Mouse (Mus musculus): Measurements from ENCODE around the gene Glt6d1. TPM values are rescaled to one million over a fixed set of nuclear protein-coding genes. Genes with fewer than 3 reads are reported as not detected.

The Glt6d1 gene
- total and polyA plus RNA-seq, 3 experiments, result not detected

DNA sequence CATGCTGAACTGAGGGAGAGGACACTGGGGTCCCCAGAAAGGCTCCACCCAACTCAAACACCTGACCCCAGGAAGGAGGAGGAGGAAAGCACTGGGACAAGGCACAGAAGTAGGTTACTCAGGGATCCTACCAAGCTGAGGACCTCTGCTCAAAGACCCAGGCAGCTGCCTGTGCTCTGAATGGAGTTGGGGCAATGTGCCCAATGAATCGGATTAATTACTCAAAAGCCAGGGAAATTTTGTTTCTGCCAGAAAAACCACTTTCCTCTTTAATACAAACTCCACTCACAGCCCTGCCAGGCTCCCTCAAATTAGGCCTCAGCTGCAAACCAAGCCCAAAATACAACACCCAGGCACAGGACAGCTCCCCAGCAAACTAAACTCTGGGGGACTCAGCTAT, 27.1 kb upstream of the Glt6d1 start:
- no peaks in the 10 kb centered on the region for H3K4me1 ChIP-seq (ENCODE audit: insufficient read depth, low read depth, low read length)
- no peak for TF ChIP-seq GATA2 (IDR thresholded peaks at IDR 0.05; ENCODE audit: borderline replicate concordance, low read depth, low read length)
- TF ChIP-seq GATA1 (IDR thresholded peaks at IDR 0.05; ENCODE audit: borderline replicate concordance, low read length), result no peak
- no peak for TF ChIP-seq TAL1 (conservative IDR thresholded peaks at IDR 0.05; ENCODE audit: low read depth, low read length)
- no peak for TF ChIP-seq CTCF (IDR thresholded peaks at IDR 0.05; ENCODE audit: low read depth, low read length)
- no peak for TF ChIP-seq POLR2AphosphoS5 (IDR thresholded peaks at IDR 0.05; ENCODE audit: insufficient replicate concordance, low read depth, low read length)
- no peaks in the 10 kb centered on the region for H3K36me3 ChIP-seq (replicated peaks)
- no peaks in the 10 kb centered on the region for H3K9me3 ChIP-seq (replicated peaks)
- H3K27me3 ChIP-seq (ENCODE audit: insufficient read depth, low read length), result peaks cover 12% of the 10 kb centered on the region; the same call in 1 of the 2 replicates
- ATAC-seq (ENCODE audit: extremely low read depth, insufficient number of reproducible peaks, low FRiP score, poor library complexity, severe bottlenecking) (no peak), DNase-seq (ENCODE audit: low spot score) (no peak)
- no peak overlapping the region for H3K4me3 ChIP-seq (ENCODE audit: low read depth, low read length)

- TF ChIP-seq GATA1 (IDR thresholded peaks at IDR 0.05; ENCODE audit: borderline replicate concordance, low read length) (no peak), POLR2AphosphoS5 (IDR thresholded peaks at IDR 0.05; ENCODE audit: insufficient replicate concordance, low read depth, low read length) (no peak), TAL1 (conservative IDR thresholded peaks at IDR 0.05; ENCODE audit: low read depth, low read length) (no peak), CTCF (IDR thresholded peaks at IDR 0.05; ENCODE audit: low read depth, low read length) (no peak), GATA2 (IDR thresholded peaks at IDR 0.05; ENCODE audit: borderline replicate concordance, low read depth, low read length) (no peak)
- no peak for ATAC-seq (ENCODE audit: extremely low read depth, insufficient number of reproducible peaks, low FRiP score, poor library complexity, severe bottlenecking)
- Histone ChIP-seq H3K9me3 (replicated peaks) (no peaks in the 10 kb centered on the region), H3K4me1 (ENCODE audit: insufficient read depth, low read depth, low read length) (no peaks in the 10 kb centered on the region), H3K36me3 (replicated peaks) (no peaks in the 10 kb centered on the region), H3K27me3 (ENCODE audit: insufficient read depth, low read length) (peaks cover 12% of the 10 kb centered on the region), H3K4me3 (ENCODE audit: low read depth, low read length) (no peak overlapping the region)
- DNase-seq (ENCODE audit: low spot score), result no peak
Measured at GRCm38 (mm10) chr2:25842161-25842560, 26.5 kb upstream of the Glt6d1 start.

- H3K36me3 ChIP-seq (replicated peaks), result no peaks in the 10 kb centered on the region
- TF ChIP-seq TAL1 (conservative IDR thresholded peaks at IDR 0.05; ENCODE audit: low read depth, low read length) (no peak), CTCF (IDR thresholded peaks at IDR 0.05; ENCODE audit: low read depth, low read length) (peak; percentile 89)
- ATAC-seq (ENCODE audit: extremely low read depth, insufficient number of reproducible peaks, low FRiP score, poor library complexity, severe bottlenecking) (no peak), DNase-seq (ENCODE audit: low spot score) (peak; percentile 28)
- H3K9me3 ChIP-seq (replicated peaks), result no peaks in the 10 kb centered on the region
- no peaks in the 10 kb centered on the region for H3K4me1 ChIP-seq (ENCODE audit: insufficient read depth, low read depth, low read length)
- peaks cover 16% of the 10 kb centered on the region for H3K27me3 ChIP-seq (ENCODE audit: insufficient read depth, low read length)
- no peak overlapping the region for H3K4me3 ChIP-seq (ENCODE audit: low read depth, low read length)
Measured at GRCm38 (mm10) chr2:25836291-25836690, 20.6 kb upstream of the Glt6d1 start.

DNA sequence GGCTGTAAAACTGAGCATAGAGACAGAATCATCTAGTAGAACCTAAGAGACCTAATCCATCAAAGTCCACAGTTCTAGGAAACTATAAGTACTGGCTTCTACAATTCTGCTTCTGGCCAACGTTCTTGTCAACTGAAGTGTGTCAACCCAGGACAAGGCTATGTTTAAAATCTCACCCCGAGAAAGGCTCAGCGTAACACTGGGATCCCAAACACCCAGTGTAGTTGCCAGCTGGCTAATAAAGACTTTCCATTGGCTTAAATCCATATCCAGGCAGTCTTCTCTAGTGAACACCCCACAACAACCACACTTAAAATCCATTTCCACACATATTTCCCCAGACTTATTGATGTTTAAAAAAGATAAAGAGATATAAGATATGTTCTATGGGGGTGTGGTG, 15.1 kb upstream of the Glt6d1 start:
- peaks cover 10% of the 10 kb centered on the region for H3K27me3 ChIP-seq (ENCODE audit: insufficient read depth, low read length)
- H3K36me3 ChIP-seq (replicated peaks), result no peaks in the 10 kb centered on the region
- no peaks in the 10 kb centered on the region for H3K9me3 ChIP-seq (replicated peaks)
- no peaks in the 10 kb centered on the region for H3K4me1 ChIP-seq (ENCODE audit: insufficient read depth, low read depth, low read length)
- no peak for TF ChIP-seq CTCF (IDR thresholded peaks at IDR 0.05; ENCODE audit: low read depth, low read length)
- TF ChIP-seq TAL1 (conservative IDR thresholded peaks at IDR 0.05; ENCODE audit: low read depth, low read length), result no peak
- no peak for TF ChIP-seq GATA2 (IDR thresholded peaks at IDR 0.05; ENCODE audit: borderline replicate concordance, low read depth, low read length)
- TF ChIP-seq POLR2AphosphoS5 (IDR thresholded peaks at IDR 0.05; ENCODE audit: insufficient replicate concordance, low read depth, low read length), result no peak
- TF ChIP-seq GATA1 (IDR thresholded peaks at IDR 0.05; ENCODE audit: borderline replicate concordance, low read length), result no peak
- ATAC-seq (ENCODE audit: extremely low read depth, insufficient number of reproducible peaks, low FRiP score, poor library complexity, severe bottlenecking) (no peak), DNase-seq (ENCODE audit: low spot score) (no peak)
- H3K4me3 ChIP-seq (ENCODE audit: low read depth, low read length), result no peak overlapping the region

- no peaks in the 10 kb centered on the region for H3K9me3 ChIP-seq (replicated peaks)
- H3K4me3 ChIP-seq (ENCODE audit: low read depth, low read length), result no peak overlapping the region
- H3K27me3 ChIP-seq (ENCODE audit: insufficient read depth, low read length), result peaks cover 13% of the 10 kb centered on the region
- ATAC-seq (ENCODE audit: extremely low read depth, insufficient number of reproducible peaks, low FRiP score, poor library complexity, severe bottlenecking) (no peak), DNase-seq (ENCODE audit: low spot score) (no peak)
- no peaks in the 10 kb centered on the region for H3K4me1 ChIP-seq (ENCODE audit: insufficient read depth, low read depth, low read length)
- no peak for TF ChIP-seq TAL1 (conservative IDR thresholded peaks at IDR 0.05; ENCODE audit: low read depth, low read length)
- TF ChIP-seq CTCF (IDR thresholded peaks at IDR 0.05; ENCODE audit: low read depth, low read length), result no peak
- H3K36me3 ChIP-seq (replicated peaks), result no peaks in the 10 kb centered on the region
Measured at GRCm38 (mm10) chr2:25828344-25828947, 12.8 kb upstream of the Glt6d1 start.

DNA sequence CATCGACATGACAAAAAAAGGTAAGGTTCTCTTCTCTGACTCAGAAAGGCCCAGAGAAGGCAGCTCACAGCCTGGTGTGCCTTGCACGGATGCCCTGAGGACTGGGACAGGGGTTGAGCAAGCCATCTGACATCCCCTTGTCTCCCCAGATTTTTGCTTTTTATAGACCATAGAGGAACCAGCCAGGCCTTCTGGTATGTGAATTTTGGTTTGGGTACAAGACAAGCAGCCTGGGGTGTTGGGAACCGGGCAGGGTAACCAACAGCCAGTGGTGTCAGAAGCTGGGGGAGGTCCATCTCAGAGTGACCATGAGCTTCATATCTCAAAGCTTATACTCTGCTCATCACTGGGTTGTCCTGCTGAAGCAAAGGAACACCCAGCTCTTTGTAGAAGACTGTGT, 9.1 kb upstream of the Glt6d1 start:
- ATAC-seq (ENCODE audit: extremely low read depth, insufficient number of reproducible peaks, low FRiP score, poor library complexity, severe bottlenecking), result no peak
- H3K4me1 ChIP-seq (ENCODE audit: insufficient read depth, low read depth, low read length), result no peaks in the 10 kb centered on the region
- H3K27me3 ChIP-seq (ENCODE audit: insufficient read depth, low read length), result peaks cover 13% of the 10 kb centered on the region

GRCm38 (mm10) chr2:25822806-25823205, 7.2 kb upstream of the Glt6d1 start, which contains the start of gene Lcn9:
Gene Lcn9 (plus strand): TSS chr2:25823153.
- H3K9me3 ChIP-seq (replicated peaks), result no peaks in the 10 kb centered on the region
- no peaks in the 10 kb centered on the region for H3K36me3 ChIP-seq (replicated peaks)
- TF ChIP-seq POLR2AphosphoS5 (IDR thresholded peaks at IDR 0.05; ENCODE audit: insufficient replicate concordance, low read depth, low read length), result no peak
- no peak for TF ChIP-seq GATA1 (IDR thresholded peaks at IDR 0.05; ENCODE audit: borderline replicate concordance, low read length)
- TF ChIP-seq CTCF (IDR thresholded peaks at IDR 0.05; ENCODE audit: low read depth, low read length), result no peak
- TF ChIP-seq GATA2 (IDR thresholded peaks at IDR 0.05; ENCODE audit: borderline replicate concordance, low read depth, low read length), result no peak
- no peak for TF ChIP-seq TAL1 (conservative IDR thresholded peaks at IDR 0.05; ENCODE audit: low read depth, low read length)
- no peak within 1 kb of the TSS for H3K4me3 ChIP-seq (ENCODE audit: low read depth, low read length)
- DNase-seq (ENCODE audit: low spot score), result no peak
- H3K27me3 ChIP-seq (ENCODE audit: insufficient read depth, low read length), result peaks cover 13% of the 10 kb centered on the region
- ATAC-seq (ENCODE audit: extremely low read depth, insufficient number of reproducible peaks, low FRiP score, poor library complexity, severe bottlenecking), result no peak
- no peaks in the 10 kb centered on the region for H3K4me1 ChIP-seq (ENCODE audit: insufficient read depth, low read depth, low read length)

More for the DNA sequence above, 9.1 kb upstream of the Glt6d1 start:
- H3K4me3 ChIP-seq (ENCODE audit: low read depth, low read length), result no peak overlapping the region
- H3K9me3 ChIP-seq (replicated peaks), result no peaks in the 10 kb centered on the region
- H3K36me3 ChIP-seq (replicated peaks), result no peaks in the 10 kb centered on the region
- no peak for TF ChIP-seq TAL1 (conservative IDR thresholded peaks at IDR 0.05; ENCODE audit: low read depth, low read length)
- no peak for TF ChIP-seq GATA1 (IDR thresholded peaks at IDR 0.05; ENCODE audit: borderline replicate concordance, low read length)
- TF ChIP-seq POLR2AphosphoS5 (IDR thresholded peaks at IDR 0.05; ENCODE audit: insufficient replicate concordance, low read depth, low read length), result no peak
- no peak for TF ChIP-seq GATA2 (IDR thresholded peaks at IDR 0.05; ENCODE audit: borderline replicate concordance, low read depth, low read length)
- no peak for TF ChIP-seq CTCF (IDR thresholded peaks at IDR 0.05; ENCODE audit: low read depth, low read length)
- no peak for DNase-seq (ENCODE audit: low spot score)
